Mouse (Mus musculus) CD4-positive, CD25-positive, alpha-beta regulatory T cell, adult 4 months (primary cell): ENCODE measurements around the gene Gpr173. TPM values are rescaled to one million over a fixed set of nuclear protein-coding genes. Genes with fewer than 3 reads are reported as not detected.
A peak's percentile ranks its signal among the peaks of the same experiment; 100 is the strongest.
"Not testable (repeated sequence)": the region's sequence is repeated elsewhere in the genome, so short reads cannot be mapped to it uniquely, and the experiment has no call there.

Experiments
- ATAC-seq: one replicate; pipeline ENCODE4 v1.8.0; 2017
- polyA plus RNA-seq, 2 experiments: library from polyadenylated mRNA; unstranded; fragments of 100-300 nt; shearing (Covaris generic); gene quantifications; one replicate each; pipeline ENCODE4 v1.2.1; 2017

Gpr173 gene
- not detected for polyA plus RNA-seq

DNA sequence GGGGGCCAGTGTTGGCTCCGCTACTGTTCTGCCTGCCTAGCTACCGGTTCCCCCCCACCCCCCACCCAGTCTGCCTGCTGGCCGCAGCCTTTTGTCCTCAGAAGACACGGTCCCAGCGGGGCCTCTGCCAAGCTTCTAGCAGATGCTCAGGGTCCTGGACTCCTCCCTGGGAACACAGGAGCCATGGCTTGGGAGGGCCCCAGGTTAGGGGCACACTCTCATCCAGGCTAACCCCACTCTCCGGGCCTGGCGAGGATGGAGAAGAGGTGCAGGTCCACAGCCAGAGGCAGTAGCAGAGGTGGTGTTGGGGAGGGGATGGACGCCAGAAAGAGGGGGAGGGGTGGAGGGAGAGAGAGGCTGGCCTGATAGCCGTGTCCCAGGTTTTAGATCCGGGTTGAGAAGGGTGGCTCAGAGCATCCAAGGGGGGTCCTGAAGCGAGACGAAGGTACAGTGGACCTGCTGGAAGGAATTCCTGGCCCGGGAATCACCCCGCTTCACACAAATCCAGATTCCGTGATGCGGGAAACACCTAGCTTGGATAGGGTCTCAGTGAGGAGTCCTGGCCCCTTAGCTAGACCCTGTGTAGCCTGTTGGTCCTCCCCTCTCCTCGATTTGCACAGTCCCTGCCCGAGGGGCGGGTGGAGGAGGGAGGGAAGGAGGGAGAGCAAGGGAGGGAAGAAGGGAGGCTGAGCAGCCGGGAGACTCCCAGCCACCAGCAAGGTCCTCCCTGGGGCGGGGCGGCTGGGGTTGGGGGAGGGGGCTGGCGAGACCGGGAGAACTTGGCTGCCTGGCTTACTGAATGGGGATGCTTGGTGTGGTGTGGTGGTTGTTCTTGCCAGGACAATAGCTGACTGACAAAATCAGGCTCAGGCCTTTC, at the start of gene Gpr173:
Gpr173 (minus strand) TSS at position 308 of the 877 bp plus-strand sequence.
- no peak for ATAC-seq

DNA sequence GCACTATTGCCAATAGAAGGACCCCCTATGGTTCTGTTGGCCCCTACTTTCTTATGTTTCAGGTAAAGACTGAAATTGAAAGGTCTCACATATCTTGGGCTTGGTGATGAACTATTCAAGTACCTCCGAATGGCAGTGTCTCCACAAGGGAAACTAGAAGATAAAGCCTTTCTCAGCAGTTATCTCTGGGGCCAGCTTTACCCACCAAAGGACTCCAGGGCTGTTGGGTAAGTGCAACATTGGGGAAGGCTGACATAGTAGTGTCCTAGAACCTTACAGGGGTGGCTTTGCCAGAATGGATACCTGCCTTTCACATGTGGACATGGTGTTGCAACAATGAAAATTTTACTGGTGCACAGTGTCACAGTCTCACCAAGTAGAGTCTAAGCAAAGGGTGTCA, 34.7 kb upstream of the Gpr173 start:
- ATAC-seq: no peak

GRCm38 (mm10) chrX:152400096-152400495, 31.6 kb upstream of the Gpr173 start:
- no peak for ATAC-seq

DNA sequence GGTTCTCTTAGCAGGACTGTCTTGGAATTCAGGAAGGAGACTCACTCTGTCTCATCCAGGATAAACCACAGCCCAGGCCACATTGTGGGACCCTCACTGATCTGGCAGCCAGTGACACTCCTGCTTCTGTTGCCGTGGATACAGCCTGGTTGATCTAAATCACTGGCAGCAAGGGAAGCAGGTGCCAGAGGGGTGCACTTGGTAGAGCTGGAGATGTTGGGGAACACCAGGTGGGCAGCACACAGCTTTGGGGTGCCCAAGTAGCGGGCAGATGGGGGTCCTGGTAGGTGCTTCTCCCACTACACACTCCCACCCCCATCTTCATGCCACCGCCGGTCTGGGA, 479 bp downstream of the Gpr173 start:
- ATAC-seq: no peak

DNA sequence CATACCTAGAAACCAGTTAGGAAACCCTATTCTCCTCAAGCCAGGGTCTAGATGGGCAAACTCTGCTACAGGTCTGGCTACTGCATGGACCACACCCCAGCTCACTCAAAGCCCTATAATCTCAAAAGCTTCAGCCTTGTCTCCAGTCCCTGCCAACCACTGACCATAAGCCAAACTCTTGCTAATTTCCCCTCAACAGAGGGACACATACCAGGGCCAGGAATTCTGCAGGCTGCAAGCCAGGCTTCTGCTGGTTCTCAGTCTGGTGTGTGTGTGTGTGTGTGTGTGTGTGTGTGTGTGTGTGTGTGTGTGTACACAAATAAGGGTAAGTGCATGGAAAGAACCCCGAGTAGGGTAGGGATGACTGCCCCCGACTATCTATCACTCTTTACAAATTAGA, 2.1 kb downstream of the Gpr173 start:
- ATAC-seq: no peak

DNA sequence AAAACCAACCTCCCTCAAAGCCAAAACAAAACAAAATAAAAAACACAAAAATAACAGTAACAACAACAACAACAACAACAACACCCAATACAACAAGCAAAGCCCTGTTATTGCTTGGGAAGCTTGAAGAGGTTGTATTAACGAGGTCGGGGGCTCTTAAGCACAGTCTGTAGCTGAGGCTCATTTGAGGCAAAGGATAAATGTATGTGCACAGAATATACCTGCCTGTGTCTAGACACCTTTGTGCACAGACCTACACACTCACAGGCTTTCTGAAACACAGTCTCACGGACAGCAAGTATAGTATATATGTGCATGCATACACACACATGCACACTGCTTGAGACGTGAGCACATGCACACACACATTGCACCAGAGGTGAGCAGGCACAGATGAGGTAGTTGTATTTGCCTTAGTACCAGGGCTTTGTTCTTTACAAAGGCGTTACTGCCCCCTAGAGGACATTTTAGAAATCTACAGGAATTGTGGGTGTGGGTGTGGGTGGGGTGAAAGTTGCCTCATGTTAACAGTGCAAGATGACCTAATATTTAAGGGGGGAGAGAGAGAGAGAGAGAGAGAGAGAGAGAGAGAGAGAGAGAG, 15.9 kb downstream of the Gpr173 start:
- peak; percentile 88 for ATAC-seq

- no peak for ATAC-seq
Measured at GRCm38 (mm10) chrX:152347041-152347440, 21.5 kb downstream of the Gpr173 start.

- no peak for ATAC-seq
Measured at GRCm38 (mm10) chrX:152346587-152346986, 21.9 kb downstream of the Gpr173 start.

DNA sequence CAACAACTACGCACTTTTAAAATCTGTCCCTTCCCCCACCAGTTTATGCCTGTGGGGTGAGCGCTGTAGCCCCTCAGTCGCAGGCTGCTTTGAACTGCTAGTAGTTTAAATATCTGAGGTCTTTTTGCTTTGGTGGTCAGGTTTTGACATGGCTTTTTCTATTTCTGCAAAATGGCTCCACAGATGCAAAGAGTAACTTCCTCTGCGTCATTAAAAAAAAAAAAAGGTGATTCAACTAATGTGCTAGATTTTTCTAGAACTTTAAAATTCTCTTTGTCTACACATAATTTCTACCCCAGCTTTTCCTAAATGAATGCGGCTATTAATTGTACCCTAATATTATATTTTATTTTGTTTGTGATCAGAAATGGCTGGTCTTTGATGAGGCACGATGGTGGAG, 25.6 kb downstream of the Gpr173 start:
- ATAC-seq: peak; percentile 3

DNA sequence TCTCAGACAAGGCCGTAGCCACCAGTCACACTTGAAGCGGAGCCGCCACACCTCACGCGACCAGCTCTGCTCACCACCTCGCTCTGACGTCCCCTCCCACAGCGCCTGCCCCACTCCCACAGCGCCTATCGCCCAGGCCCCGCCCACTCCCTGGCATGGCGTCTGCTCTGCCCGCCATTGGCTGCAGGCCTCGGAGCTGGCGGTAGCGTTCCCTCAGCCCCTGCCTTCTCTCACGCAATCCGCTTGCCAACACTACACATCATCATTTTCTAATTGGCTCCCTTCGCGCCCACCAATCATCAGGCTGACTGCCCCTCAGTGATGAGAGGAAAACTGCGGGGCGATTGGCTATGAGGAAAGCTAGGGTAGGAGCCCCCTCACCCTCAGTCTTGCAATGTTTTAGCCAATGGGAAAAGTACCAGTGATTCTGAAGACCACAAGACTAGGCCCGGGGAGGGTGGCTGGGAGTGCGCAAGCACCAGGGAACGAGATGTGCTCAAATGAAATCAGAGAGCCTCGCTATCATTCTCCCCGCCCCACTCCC, 26.1 kb downstream of the Gpr173 start, which contains the start of gene Tspyl2:
Tspyl2 (minus strand) TSS at position 68 of the 544 bp plus-strand sequence.
- peak; percentile 89 for ATAC-seq

- ATAC-seq: no peak
Measured at GRCm38 (mm10) chrX:152341496-152341895, 27.0 kb downstream of the Gpr173 start.

GRCm38 (mm10) chrX:152336546-152337332, 31.8 kb downstream of the Gpr173 start:
- ATAC-seq: peak; percentile 95

DNA sequence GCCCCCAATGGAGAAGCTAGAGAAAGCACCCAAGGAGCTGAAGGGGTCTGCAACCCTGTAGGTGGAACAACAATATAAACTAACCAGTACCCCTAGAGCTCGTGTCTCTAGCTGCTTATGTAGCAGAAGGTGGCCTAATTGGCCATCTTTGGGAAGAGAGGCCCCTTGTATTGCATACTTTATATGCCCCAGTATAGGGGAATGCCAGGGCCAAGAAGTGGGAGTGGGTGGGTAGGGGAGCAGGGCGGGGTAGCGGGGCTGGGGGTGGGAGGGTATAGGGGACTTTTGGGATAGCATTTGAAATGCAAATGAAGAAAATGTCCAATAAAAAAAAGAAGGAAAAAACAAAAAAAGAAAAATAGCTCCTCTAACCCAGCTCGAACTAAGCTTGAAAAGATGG, 32.4 kb downstream of the Gpr173 start:
- not testable (repeated sequence) for ATAC-seq

DNA sequence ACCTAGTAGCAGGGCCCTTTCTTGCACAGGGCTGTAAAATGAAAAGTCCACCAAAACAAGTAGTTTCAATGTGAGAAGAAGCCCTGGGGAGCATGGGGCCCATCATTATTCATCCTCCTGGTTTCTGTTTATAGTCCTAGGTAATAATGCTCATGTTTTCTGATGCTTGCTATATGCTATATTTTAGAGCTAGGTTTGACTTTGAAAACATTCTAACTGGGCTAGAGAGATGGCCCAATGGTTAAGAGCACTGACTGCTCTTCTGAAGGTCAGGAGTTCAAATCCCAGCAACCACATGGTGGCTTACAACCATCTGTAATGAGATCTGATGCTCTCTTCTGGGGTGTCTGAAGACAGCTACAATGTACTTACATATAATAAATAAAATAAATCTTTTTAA, 39.1 kb downstream of the Gpr173 start:
- not testable (repeated sequence) for ATAC-seq

GRCm38 (mm10) chrX:152327689-152328052, 40.8 kb downstream of the Gpr173 start:
- no peak for ATAC-seq

DNA sequence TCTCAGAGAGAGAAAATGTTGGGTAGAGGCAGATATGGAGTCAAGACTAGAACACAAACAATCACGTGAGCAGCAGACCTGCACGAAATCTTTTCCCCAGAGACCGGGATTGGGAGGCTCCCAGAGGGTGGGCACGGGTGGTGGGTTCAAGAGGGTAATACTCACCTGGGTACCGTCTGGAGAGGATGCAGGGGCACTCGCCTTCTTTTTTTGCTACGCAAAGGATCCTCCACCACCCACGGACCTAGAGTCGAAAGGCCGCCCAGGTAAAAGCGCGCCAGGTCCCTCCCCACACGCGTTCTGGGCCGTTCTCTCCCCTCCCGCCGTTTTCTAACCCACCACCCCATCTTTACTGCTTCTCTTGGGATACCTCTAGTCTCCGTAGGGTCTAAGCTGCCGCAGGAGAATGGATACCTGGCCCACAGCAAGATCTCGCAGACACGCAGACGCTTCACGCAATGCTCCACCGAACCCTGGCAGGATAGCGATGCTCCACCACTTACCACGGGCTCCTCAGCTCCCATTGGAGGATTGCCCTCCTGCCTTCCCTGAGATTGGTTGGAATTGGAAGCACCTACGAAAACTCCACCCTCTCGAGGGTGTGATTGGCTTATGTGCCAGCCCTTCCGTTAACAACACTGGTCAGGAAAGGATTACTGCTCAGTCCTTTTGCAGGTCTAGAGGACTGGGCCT, 41.4 kb downstream of the Gpr173 start, which contains the start of gene Kantr:
Kantr (minus strand) TSS at position 500 of the 693 bp plus-strand sequence.
- peak; percentile 99 for ATAC-seq

GRCm38 (mm10) chrX:152323584-152323983, 44.9 kb downstream of the Gpr173 start:
- no peak for ATAC-seq

DNA sequence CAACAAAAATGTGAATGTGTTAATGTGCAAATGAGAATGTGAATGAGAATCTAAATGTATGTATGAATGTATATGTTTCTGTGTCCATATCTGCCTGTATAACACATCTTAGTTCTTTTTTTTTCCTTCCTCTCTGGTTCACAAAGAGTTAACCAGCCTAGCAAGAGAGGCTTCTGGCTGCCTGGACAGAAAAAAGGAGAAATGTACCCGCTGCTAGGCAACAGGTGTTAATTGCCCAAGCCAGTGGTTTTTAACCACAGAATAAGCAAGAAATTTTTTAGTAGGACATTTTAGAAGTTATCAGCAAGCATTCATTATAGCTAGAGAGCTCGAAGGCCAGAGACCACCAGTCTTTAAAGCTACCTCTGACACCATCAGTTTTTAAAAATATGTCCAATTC, 45.7 kb downstream of the Gpr173 start:
- no peak for ATAC-seq

- ATAC-seq: no peak
Measured at GRCm38 (mm10) chrX:152320535-152320934, 48.0 kb downstream of the Gpr173 start.

GRCm38 (mm10) chrX:152307942-152308341, 60.6 kb downstream of the Gpr173 start:
- peak; percentile 54 for ATAC-seq

GRCm38 (mm10) chrX:152307371-152307770, 61.1 kb downstream of the Gpr173 start:
- no peak for ATAC-seq

GRCm38 (mm10) chrX:152306224-152306623, 62.3 kb downstream of the Gpr173 start:
- no peak for ATAC-seq
